Mouse (Mus musculus): ENCODE measurements around the gene Immp1l. TPM values are rescaled to one million over a fixed set of nuclear protein-coding genes. Genes with fewer than 3 reads are reported as not detected.

Immp1l gene
- polyA plus RNA-seq, 1 experiment from 2014 or later = 120 TPM

DNA sequence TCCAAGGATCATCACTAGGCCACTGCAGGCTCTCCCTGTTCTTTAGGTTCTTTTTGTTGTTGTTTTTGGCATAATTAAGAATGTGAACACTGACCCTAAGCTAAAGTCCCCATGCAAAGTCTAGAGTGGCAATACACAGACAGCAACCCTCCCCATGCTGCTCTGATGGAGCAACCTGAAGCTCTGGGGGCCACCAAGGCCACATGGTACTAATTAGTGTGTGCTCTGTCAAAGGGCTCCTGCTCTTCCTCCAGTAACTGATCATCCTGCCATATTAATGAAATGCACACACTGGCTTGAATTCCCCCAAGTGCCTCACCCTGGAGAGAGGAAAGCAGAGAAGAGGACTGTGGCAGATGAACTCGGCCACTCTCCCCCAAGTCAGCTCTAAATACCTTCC lies 82.7 kb downstream of the Immp1l start:
- H3K27ac ChIP-seq (ENCODE audit: low read depth, low read length) = no peak overlapping the region
- no peak overlapping the region for H3K4me3 ChIP-seq (ENCODE audit: low read depth, low read length)
- H3K4me1 ChIP-seq (ENCODE audit: control insufficient read depth, insufficient read depth, low read length) = no peaks in the 10 kb centered on the region
- ATAC-seq (ENCODE audit: insufficient read depth, low FRiP score, low TSS enrichment) = no peak
- no peak overlapping the region for H3K4me2 ChIP-seq (ENCODE audit: low read depth)
- H3K36me3 ChIP-seq (ENCODE audit: control insufficient read depth, insufficient read depth, low read length) = no peaks in the 10 kb centered on the region
- H3K9ac ChIP-seq (ENCODE audit: low read length) = no peak overlapping the region
- no peak for DNase-seq (ENCODE audit: low spot score)
- WGBS = 37% methylated on average over 1 of the region's 1 CpGs
- H3K9me3 ChIP-seq (ENCODE audit: control insufficient read depth, low read length) = no peaks in the 10 kb centered on the region
- H3K27me3 ChIP-seq (ENCODE audit: control insufficient read depth, insufficient read depth, low read length) = no peaks in the 10 kb centered on the region

DNA sequence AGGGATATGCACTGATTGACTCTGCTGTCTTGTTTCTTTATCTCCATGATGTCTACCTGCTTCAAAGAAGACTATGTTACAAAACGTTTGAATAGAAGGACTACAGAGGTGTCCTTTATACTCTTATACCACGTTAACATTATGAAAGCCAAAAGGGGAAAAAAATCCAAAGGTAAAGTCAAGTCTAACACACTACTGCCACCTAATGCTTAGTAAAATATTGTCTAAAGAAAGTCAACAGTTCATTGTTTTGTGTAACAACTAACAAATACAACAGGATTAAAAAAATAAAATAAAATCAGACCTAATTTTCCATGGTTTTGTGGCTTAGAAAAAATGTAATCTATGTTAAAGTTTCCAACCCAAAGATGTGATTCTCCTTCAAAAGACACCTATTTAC lies 83.6 kb downstream of the Immp1l start:
- Histone ChIP-seq H3K4me3 (ENCODE audit: low read depth, low read length) (no peak overlapping the region), H3K36me3 (ENCODE audit: control insufficient read depth, insufficient read depth, low read length) (no peaks in the 10 kb centered on the region), H3K4me2 (ENCODE audit: low read depth) (no peak overlapping the region), H3K9me3 (ENCODE audit: control insufficient read depth, low read length) (no peaks in the 10 kb centered on the region), H3K27me3 (ENCODE audit: control insufficient read depth, insufficient read depth, low read length) (no peaks in the 10 kb centered on the region), H3K9ac (ENCODE audit: low read length) (no peak overlapping the region), H3K4me1 (ENCODE audit: control insufficient read depth, insufficient read depth, low read length) (no peaks in the 10 kb centered on the region), H3K27ac (ENCODE audit: low read depth, low read length) (no peak overlapping the region)
- 31% methylated on average over 2 of the region's 2 CpGs for WGBS
- DNase-seq (ENCODE audit: low spot score) (no peak), ATAC-seq (ENCODE audit: insufficient read depth, low FRiP score, low TSS enrichment) (no peak)

DNA sequence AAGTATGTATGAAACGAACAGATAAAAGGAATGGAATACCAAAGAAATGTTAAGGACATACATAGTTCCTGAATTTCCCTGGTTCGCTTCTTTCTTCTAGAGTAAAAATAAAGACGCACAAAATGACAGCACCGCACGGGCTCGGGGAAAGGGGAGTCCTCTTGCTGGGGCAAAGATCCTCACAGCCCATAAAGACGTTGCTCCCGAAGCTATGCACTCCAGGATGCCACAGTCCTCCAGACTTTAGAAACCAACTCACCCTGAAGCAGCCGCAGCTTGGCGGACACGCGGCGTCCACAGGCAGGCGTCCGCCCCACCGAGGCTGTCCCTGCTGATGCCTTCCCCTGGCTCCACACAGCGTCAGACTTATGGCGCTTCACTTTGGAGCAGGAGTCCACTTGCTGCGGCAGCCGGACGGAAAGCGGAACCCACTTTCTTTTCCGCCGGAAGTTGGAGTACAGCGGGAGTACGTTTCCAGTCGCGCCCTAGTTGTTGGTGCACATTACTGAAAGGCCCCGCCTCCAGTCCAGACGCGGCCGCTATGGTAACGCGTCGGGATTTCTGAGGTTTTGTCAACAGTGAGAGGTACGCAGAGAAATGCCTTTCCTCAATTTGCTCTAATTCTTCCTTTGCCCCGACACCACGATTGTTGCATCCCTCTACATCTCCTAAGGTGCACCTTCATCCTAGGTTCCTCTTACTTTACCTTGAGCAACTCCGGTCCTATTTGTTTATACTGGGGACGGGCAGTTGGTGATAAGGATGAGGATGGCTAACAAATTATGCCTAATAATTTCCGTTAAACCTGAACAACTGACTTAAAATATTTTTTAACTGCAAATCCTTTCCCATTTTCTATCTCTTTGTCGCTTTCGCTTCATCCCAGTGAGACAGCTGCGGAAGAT lies 98.6 kb downstream of the Immp1l start, which contains the start of gene Dnajc24:
TSS of gene Dnajc24 (minus strand) at position 715 of the 905 bp plus-strand sequence.
- Histone ChIP-seq H3K4me2 (ENCODE audit: low read depth) (peak within 1 kb of the TSS; percentile 43), H3K27me3 (ENCODE audit: control insufficient read depth, insufficient read depth, low read length) (no peaks in the 10 kb centered on the region), H3K27ac (ENCODE audit: low read depth, low read length) (0 out of 2 replicates have a peak within 1 kb of the TSS, but pooled peaks have one; percentile 60), H3K4me1 (ENCODE audit: control insufficient read depth, insufficient read depth, low read length) (no peaks in the 10 kb centered on the region), H3K4me3 (ENCODE audit: low read depth, low read length) (peak within 1 kb of the TSS; percentile 80), H3K9ac (ENCODE audit: low read length) (peak within 1 kb of the TSS; percentile 87), H3K36me3 (ENCODE audit: control insufficient read depth, insufficient read depth, low read length) (no peaks in the 10 kb centered on the region), H3K9me3 (ENCODE audit: control insufficient read depth, low read length) (no peaks in the 10 kb centered on the region)
- DNase-seq (ENCODE audit: low spot score) (peak; percentile 94), ATAC-seq (ENCODE audit: insufficient read depth, low FRiP score, low TSS enrichment) (peak; percentile 97)
- WGBS = 1% methylated on average over 44 of the region's 44 CpGs

DNA sequence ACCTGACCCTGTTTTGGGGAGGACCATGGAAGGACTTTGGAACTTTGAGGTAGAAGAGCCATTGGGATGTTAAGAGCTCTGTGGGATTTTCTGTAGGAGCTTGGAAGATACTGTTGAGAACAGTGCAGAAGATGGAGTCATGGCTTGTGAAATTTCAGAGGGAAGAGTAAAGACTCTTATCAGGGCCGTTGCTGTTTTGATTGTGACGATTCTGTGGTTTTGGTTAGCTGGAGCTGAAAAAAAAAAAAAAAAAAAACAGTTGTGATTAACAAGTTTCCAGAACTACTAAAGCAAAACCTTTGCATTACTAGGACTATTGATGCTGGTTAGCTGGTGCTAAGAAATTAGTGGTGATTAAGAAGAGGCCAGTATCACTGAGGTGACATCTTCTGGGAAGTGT lies 104.0 kb downstream of the Immp1l start:
- no peak for ATAC-seq (ENCODE audit: insufficient read depth, low FRiP score, low TSS enrichment)
- no peaks in the 10 kb centered on the region for H3K36me3 ChIP-seq (ENCODE audit: control insufficient read depth, insufficient read depth, low read length)

More for the DNA sequence above, 104.0 kb downstream of the Immp1l start:
- Histone ChIP-seq H3K9ac (ENCODE audit: low read length) (no peak overlapping the region), H3K27ac (ENCODE audit: low read depth, low read length) (no peak overlapping the region), H3K4me1 (ENCODE audit: control insufficient read depth, insufficient read depth, low read length) (no peaks in the 10 kb centered on the region), H3K4me2 (ENCODE audit: low read depth) (no peak overlapping the region), H3K4me3 (ENCODE audit: low read depth, low read length) (no peak overlapping the region), H3K9me3 (ENCODE audit: control insufficient read depth, low read length) (no peaks in the 10 kb centered on the region), H3K27me3 (ENCODE audit: control insufficient read depth, insufficient read depth, low read length) (no peaks in the 10 kb centered on the region)
- DNase-seq (ENCODE audit: low spot score) = no peak
- WGBS = 70% methylated on average over 2 of the region's 2 CpGs

Small RNAs within 50 kb of the gene (microRNA-seq; reads per million reads assigned to microRNA genes)
- gene Gm22002 = not detected

Other genes with a start within 250 kb of the Immp1l start
- gene Pax6, start 235.7 kb upstream of the Immp1l start, polyA plus RNA-seq (2014; fragmentation: Nextera tagmentation; extraction: Ambion mirVana) = 28.2 and 30.7 TPM in 2 replicates
- 52.7 and 53.2 TPM in 2 replicates for gene Elp4, start 74 bp upstream of the Immp1l start, polyA plus RNA-seq (2014; fragmentation: Nextera tagmentation; extraction: Ambion mirVana)
- 46.7 and 48.4 TPM in 2 replicates for gene Dnajc24, start 98.9 kb downstream of the Immp1l start, polyA plus RNA-seq (2014; fragmentation: Nextera tagmentation; extraction: Ambion mirVana)